Mouse (Mus musculus) embryonic facial prominence, embryonic 12.5 days (tissue): ENCODE data around the gene Ddx31. TPM values are rescaled to one million over a fixed set of nuclear protein-coding genes. Genes with fewer than 3 reads are reported as not detected.

Experiments
- ATAC-seq: fragments of 200-750 bp; cut with Nextera tagmentation; 2 replicates; pipeline ENCODE4 v1.8.0; 2017; ENCODE audit not compliant: insufficient number of reproducible peaks, insufficient read depth, low FRiP score, low TSS enrichment
- H3K27ac ChIP-seq: fragments of 300-500 bp; sonication (generic); 2 replicates; pipeline ENCODE4 v1.5.1; 2016; ENCODE audit warnings: mild to moderate bottlenecking
- H3K27me3 ChIP-seq: fragments of 300-500 bp; sonication (generic); 2 replicates; pipeline ENCODE4 v1.6.1; 2016; ENCODE audit warnings: mild to moderate bottlenecking, moderate library complexity
- H3K36me3 ChIP-seq: fragments of 300-500 bp; sonication (generic); 2 replicates; pipeline ENCODE4 v1.6.1; 2016; ENCODE audit warnings: mild to moderate bottlenecking
- H3K4me1 ChIP-seq: fragments of 300-500 bp; sonication (generic); 2 replicates; pipeline ENCODE4 v1.6.1; 2016
- H3K4me2 ChIP-seq: fragments of 300-500 bp; sonication (generic); replicated peaks from 2 replicates; pipeline ENCODE4 v1.6.1; 2016; ENCODE audit warnings: mild to moderate bottlenecking, moderate library complexity
- H3K4me3 ChIP-seq: fragments of 300-500 bp; sonication (generic); 2 replicates; pipeline ENCODE4 v1.5.1; 2016; ENCODE audit warnings: mild to moderate bottlenecking
- H3K9ac ChIP-seq: fragments of 300-500 bp; sonication (generic); 2 replicates; pipeline ENCODE4 v1.6.1; 2016; ENCODE audit warnings: mild to moderate bottlenecking, moderate library complexity
- H3K9me3 ChIP-seq: fragments of 300-500 bp; sonication (generic); 2 replicates; pipeline ENCODE4 v1.6.1; 2016; ENCODE audit warnings: mild to moderate bottlenecking, moderate library complexity
- WGBS: fragments of 180-500 bp; shearing (Covaris S2); methylation state at CpG from one replicate; pipeline ENCODE4 v1.1.7; 2016; 5-methylcytosine and 5-hydroxymethylcytosine counted together
- polyA plus RNA-seq: library from polyadenylated mRNA; unstranded; fragments of >200 nt; fragmentation: Nextera tagmentation; extraction: Ambion mirVana; gene quantifications from 2 replicates; pipeline ENCODE4 v1.2.1, GENCODE M21; 2016

The Ddx31 gene
- polyA plus RNA-seq, 1 experiment from 2014 or later: 17.9 TPM

GRCm38 (mm10) chr2:28875554-28875953 is 35.3 kb downstream of the Ddx31 start:
- H3K27me3 ChIP-seq: no peaks in the 10 kb centered on the region
- H3K27ac ChIP-seq: no peak overlapping the region
- no peak overlapping the region for H3K4me2 ChIP-seq
- H3K9ac ChIP-seq: no peak overlapping the region
- ATAC-seq: no peak
- H3K4me3 ChIP-seq: no peak overlapping the region
- no peaks in the 10 kb centered on the region for H3K9me3 ChIP-seq
- no peaks in the 10 kb centered on the region for H3K4me1 ChIP-seq
- WGBS: 89% methylated on average over 11 of the region's 11 CpGs
- H3K36me3 ChIP-seq: peaks cover 52% of the 10 kb centered on the region

- Histone ChIP-seq H3K4me3 (no peak overlapping the region), H3K36me3 (peaks cover 43% of the 10 kb centered on the region), H3K4me2 (no peak overlapping the region), H3K27ac (no peak overlapping the region), H3K4me1 (no peaks in the 10 kb centered on the region), H3K9me3 (no peaks in the 10 kb centered on the region), H3K27me3 (no peaks in the 10 kb centered on the region), H3K9ac (no peak overlapping the region)
- WGBS: 86% methylated on average over 3 of the region's 3 CpGs
- no peak for ATAC-seq
These were observed 41.1 kb downstream of the Ddx31 start for GRCm38 (mm10) chr2:28881275-28881674.

DNA sequence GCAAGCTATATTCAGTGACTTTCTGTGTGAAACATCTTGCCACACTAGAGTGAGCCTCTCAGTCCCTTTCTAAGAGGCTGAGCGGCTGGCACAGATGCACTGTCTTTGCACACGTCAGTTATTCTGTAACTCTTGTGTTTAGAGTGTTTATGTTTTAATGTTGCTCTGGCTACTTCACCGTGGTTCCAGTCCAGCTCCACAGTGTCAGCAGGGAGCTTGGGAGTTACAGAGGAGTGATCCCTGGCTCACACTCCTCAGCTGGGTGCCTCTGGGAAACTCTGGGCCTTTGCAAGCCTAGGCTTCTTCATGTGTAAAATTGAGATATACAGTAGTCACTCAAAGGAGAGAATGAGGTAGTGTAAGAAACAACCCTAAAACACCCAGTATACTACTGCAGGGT is 41.8 kb downstream of the Ddx31 start:
- H3K27me3 ChIP-seq: no peaks in the 10 kb centered on the region
- no peak overlapping the region for H3K4me2 ChIP-seq
- no peaks in the 10 kb centered on the region for H3K4me1 ChIP-seq
- no peak overlapping the region for H3K27ac ChIP-seq
- ATAC-seq: no peak
- 88% methylated on average over 3 of the region's 3 CpGs for WGBS
- H3K9me3 ChIP-seq: no peaks in the 10 kb centered on the region
- H3K4me3 ChIP-seq: no peak overlapping the region
- peaks cover 39% of the 10 kb centered on the region for H3K36me3 ChIP-seq
- H3K9ac ChIP-seq: no peak overlapping the region

DNA sequence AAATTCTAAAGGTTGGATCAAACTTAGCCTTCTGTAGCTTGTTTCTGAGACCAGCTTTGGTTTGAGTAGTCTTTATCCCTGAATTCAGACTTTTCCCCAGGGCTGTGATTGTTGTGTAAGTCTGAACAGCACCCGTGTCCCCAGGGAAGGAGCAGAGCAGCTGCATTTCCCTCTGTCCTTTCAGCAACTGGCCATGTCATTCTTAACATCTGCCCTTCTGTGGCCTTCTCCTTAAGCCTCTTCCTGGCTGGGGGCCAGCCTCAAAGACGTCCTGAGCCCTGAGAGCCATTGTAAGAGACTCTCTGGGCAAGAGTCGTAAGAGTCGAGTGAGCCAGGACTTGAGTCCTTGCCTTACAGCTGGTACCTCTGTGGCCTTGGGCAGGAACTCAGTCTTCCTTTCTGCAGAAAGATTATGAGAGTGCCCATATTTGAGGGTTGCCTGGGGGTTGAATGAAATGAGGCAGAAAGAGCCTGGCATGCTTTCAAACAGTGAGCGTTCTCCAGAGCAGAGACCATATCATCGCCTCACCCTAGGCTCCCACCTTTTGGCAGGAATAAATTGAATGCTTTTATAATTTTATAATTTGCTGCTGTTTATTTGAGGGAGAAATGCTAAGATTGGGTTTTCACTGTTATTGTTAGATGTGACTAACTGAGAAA is 42.8 kb downstream of the Ddx31 start:
- peaks cover 37% of the 10 kb centered on the region for H3K36me3 ChIP-seq

DNA sequence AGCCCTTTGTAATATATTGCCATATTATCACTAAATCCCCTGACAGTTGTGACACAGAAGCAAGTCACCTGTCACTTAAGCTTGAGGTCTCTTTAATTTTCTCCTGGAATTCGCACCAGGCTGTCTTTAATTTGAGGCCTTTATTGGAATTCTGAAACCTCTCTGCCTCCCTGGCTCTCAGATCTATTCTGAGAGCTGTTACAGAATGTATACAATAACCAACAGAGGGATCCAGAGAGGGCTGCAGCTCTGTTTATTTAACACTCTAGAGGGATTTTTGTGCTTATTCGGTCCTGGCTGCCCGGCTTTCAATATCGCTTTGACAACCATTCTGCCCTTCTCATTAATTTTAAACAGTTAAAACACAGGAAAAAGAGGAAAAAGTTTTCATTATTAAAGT is 44.7 kb downstream of the Ddx31 start:
- H3K4me2 ChIP-seq: no peak overlapping the region
- no peak for ATAC-seq
- H3K4me3 ChIP-seq: no peak overlapping the region
- no peak overlapping the region for H3K27ac ChIP-seq
- H3K27me3 ChIP-seq: no peaks in the 10 kb centered on the region
- H3K4me1 ChIP-seq: no peaks in the 10 kb centered on the region
- H3K9me3 ChIP-seq: no peaks in the 10 kb centered on the region
- no peak overlapping the region for H3K9ac ChIP-seq
- 67% methylated on average over 4 of the region's 4 CpGs for WGBS
- peaks cover 49% of the 10 kb centered on the region for H3K36me3 ChIP-seq

More for the DNA sequence above, 42.8 kb downstream of the Ddx31 start:
- H3K9me3 ChIP-seq: no peaks in the 10 kb centered on the region
- no peak overlapping the region for H3K9ac ChIP-seq
- no peak for ATAC-seq
- H3K27ac ChIP-seq: no peak overlapping the region
- H3K27me3 ChIP-seq: no peaks in the 10 kb centered on the region
- 80% methylated on average over 6 of the region's 6 CpGs for WGBS
- H3K4me2 ChIP-seq: no peak overlapping the region
- no peak overlapping the region for H3K4me3 ChIP-seq
- H3K4me1 ChIP-seq: no peaks in the 10 kb centered on the region

- no peak for ATAC-seq
- WGBS: 41% methylated on average over 1 of the region's 1 CpGs
- no peak overlapping the region for H3K4me3 ChIP-seq
- H3K9ac ChIP-seq: no peak overlapping the region
- H3K4me2 ChIP-seq: no peak overlapping the region
- no peak overlapping the region for H3K27ac ChIP-seq
- no peaks in the 10 kb centered on the region for H3K27me3 ChIP-seq
- H3K9me3 ChIP-seq: no peaks in the 10 kb centered on the region
- no peaks in the 10 kb centered on the region for H3K4me1 ChIP-seq
- peaks cover 69% of the 10 kb centered on the region for H3K36me3 ChIP-seq
These were observed 52.6 kb downstream of the Ddx31 start for GRCm38 (mm10) chr2:28892796-28893195.

DNA sequence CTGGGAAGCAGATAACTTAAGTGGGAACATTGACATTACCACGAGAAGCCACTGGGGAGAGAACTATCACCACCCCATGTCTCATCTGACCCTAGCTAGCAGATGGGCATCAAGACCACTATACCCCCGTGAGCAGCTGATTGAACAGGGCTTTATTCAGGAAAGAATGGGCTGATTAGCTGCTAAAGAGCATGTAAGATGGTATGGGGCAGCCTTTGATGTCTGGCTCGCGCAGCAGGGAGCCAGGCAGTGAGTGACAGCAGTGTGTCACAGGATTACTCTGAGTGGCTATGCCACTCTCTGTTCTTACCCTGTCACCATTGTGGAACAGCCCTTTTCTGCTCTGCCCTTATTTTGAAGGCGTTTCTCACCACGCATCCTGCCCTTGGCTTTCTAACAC is 53.3 kb downstream of the Ddx31 start:
- Histone ChIP-seq H3K9me3 (no peaks in the 10 kb centered on the region), H3K36me3 (peaks cover 65% of the 10 kb centered on the region), H3K4me2 (no peak overlapping the region), H3K4me1 (no peaks in the 10 kb centered on the region), H3K27ac (no peak overlapping the region), H3K27me3 (no peaks in the 10 kb centered on the region), H3K9ac (no peak overlapping the region), H3K4me3 (no peak overlapping the region)
- ATAC-seq: no peak
- WGBS: 60% methylated on average over 6 of the region's 6 CpGs

DNA sequence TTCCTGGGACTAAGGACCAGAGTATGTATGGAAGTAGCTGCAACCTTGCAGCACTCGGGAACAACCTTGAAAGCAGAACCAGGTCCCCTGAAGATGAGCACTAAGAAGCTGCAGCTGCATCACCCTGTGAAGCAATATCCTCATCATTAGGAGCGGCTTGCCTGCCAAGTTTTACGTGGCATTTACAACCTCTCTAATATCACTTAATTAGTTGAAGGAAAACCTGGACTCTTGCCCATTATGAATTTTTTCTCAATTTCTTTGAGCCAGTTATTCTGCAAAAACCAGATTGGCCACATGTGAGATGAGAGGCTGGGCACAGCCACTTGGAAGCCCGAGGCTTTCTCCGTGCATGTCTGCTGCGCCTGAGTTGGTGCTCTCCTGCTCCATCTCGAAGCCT is 55.7 kb downstream of the Ddx31 start:
- H3K4me1 ChIP-seq: no peaks in the 10 kb centered on the region
- no peak overlapping the region for H3K4me2 ChIP-seq
- H3K9me3 ChIP-seq: no peaks in the 10 kb centered on the region
- peaks cover 61% of the 10 kb centered on the region for H3K36me3 ChIP-seq
- 88% methylated on average over 7 of the region's 7 CpGs for WGBS
- H3K4me3 ChIP-seq: no peak overlapping the region
- H3K27me3 ChIP-seq: no peaks in the 10 kb centered on the region
- H3K9ac ChIP-seq: no peak overlapping the region
- H3K27ac ChIP-seq: no peak overlapping the region
- ATAC-seq: no peak

GRCm38 (mm10) chr2:28897340-28897899 is 57.2 kb downstream of the Ddx31 start:
- Histone ChIP-seq H3K4me3 (no peak overlapping the region), H3K4me1 (no peaks in the 10 kb centered on the region), H3K27ac (no peak overlapping the region), H3K4me2 (no peak overlapping the region), H3K9ac (no peak overlapping the region), H3K36me3 (peaks cover 58% of the 10 kb centered on the region), H3K9me3 (no peaks in the 10 kb centered on the region), H3K27me3 (no peaks in the 10 kb centered on the region)
- WGBS: 78% methylated on average over 4 of the region's 4 CpGs
- ATAC-seq: no peak

DNA sequence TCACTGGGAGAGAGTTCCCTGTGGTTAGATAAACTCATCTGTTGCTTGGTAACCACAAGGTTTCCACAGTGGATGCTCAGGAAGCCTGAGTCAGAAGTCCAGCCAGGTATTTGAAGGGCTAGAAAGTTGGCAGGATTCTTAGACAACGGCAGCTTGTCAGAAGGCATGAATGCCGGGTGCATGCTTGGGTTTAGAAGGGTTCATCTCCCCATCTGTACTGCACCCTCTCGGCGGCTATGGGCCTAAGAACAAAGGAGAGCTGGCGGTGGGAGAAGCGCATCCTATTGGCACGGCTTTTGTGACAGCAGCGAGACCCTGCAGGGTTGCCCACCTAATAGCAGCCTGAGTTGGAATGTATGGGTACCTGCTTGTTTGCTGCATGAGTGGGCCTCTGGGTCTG is 62.1 kb downstream of the Ddx31 start:
- 88% methylated on average over 8 of the region's 8 CpGs for WGBS
- H3K9me3 ChIP-seq: no peaks in the 10 kb centered on the region
- H3K36me3 ChIP-seq: peaks cover 33% of the 10 kb centered on the region
- H3K27ac ChIP-seq: no peak overlapping the region
- peaks cover 17% of the 10 kb centered on the region for H3K27me3 ChIP-seq
- no peaks in the 10 kb centered on the region for H3K4me1 ChIP-seq
- no peak overlapping the region for H3K9ac ChIP-seq
- H3K4me3 ChIP-seq: no peak overlapping the region
- ATAC-seq: no peak
- H3K4me2 ChIP-seq: no peak overlapping the region

DNA sequence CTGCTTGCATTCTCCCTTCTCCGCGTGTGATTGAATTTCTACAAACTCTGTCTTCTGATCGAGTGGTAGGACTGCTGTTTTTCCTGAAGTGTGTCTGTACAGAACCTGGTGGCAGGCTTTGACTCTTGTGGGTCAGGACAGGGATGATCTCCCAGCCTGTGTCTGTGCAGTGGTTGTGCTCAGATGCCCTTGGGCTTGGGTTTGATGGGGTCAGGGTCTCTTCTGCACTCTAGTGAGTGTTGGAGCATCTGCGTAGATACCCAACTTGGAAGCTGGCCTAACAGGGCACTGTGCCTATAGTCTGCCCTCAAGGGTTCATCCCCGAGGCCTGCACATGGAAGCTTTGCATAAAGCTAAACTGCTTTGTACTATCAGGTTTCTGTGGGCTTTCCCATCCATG is 63.7 kb downstream of the Ddx31 start:
- peaks cover 27% of the 10 kb centered on the region for H3K36me3 ChIP-seq
- H3K9me3 ChIP-seq: no peaks in the 10 kb centered on the region
- peaks cover 33% of the 10 kb centered on the region for H3K27me3 ChIP-seq
- H3K9ac ChIP-seq: no peak overlapping the region
- no peak overlapping the region for H3K4me2 ChIP-seq
- no peak overlapping the region for H3K4me3 ChIP-seq
- WGBS: 86% methylated on average over 5 of the region's 5 CpGs
- no peak overlapping the region for H3K27ac ChIP-seq
- peaks cover 8% of the 10 kb centered on the region for H3K4me1 ChIP-seq
- ATAC-seq: no peak

- Histone ChIP-seq H3K4me3 (no peak overlapping the region), H3K36me3 (peaks cover 22% of the 10 kb centered on the region), H3K27ac (no peak overlapping the region), H3K9ac (no peak overlapping the region), H3K27me3 (peaks cover 42% of the 10 kb centered on the region), H3K9me3 (no peaks in the 10 kb centered on the region), H3K4me2 (no peak overlapping the region), H3K4me1 (peaks cover 15% of the 10 kb centered on the region)
- WGBS: 86% methylated on average over 9 of the region's 9 CpGs
- ATAC-seq: no peak
These were observed 64.6 kb downstream of the Ddx31 start for GRCm38 (mm10) chr2:28904786-28905185.
